ENCODE assay signal across 19 mouse cellular contexts in genomic region chr17:30088431-30088830, GRCm38 (mm10).
"Had no signal": no experiment of that assay in that cellular context is flagged by ENCODE, and none has a peak within 500 bp of the region (broad histone marks: within the 10 kb centered on the region; RNA-seq: fewer than 3 reads in every experiment).

No protein-coding gene starts in this region.

- H3K9ac ChIP-seq: lung, embryonic 14.5 days; midbrain, embryonic 12.5 days; neural tube, embryonic 13.5 days; neural tube, embryonic 15.5 days; stomach, embryonic 15.5 days had no signal

- H3K4me2 ChIP-seq: lung, embryonic 14.5 days; midbrain, embryonic 12.5 days; neural tube, embryonic 13.5 days; neural tube, embryonic 15.5 days; stomach, embryonic 15.5 days had no signal

- H3K4me3 ChIP-seq: midbrain, embryonic 10.5 days; midbrain, embryonic 12.5 days; myocyte; neural tube, embryonic 13.5 days; neural tube, embryonic 15.5 days; stomach, embryonic 15.5 days had no signal

- H3K36me3 ChIP-seq: midbrain, embryonic 12.5 days; neural tube, embryonic 13.5 days; neural tube, embryonic 15.5 days had no signal

- H3K27me3 ChIP-seq: midbrain, embryonic 12.5 days; neural tube, embryonic 13.5 days; neural tube, embryonic 15.5 days; stomach, embryonic 15.5 days had no signal

- ATAC-seq: midbrain, embryonic 16.5 days had no signal

- H3K27ac ChIP-seq: midbrain, embryonic 10.5 days; midbrain, embryonic 12.5 days; neural tube, embryonic 13.5 days; neural tube, embryonic 15.5 days; stomach, embryonic 15.5 days; stomach, postnatal 0 days had no signal

- H3K4me1 ChIP-seq: midbrain, embryonic 10.5 days; midbrain, embryonic 12.5 days had no signal

- H3K9me3 ChIP-seq: midbrain, embryonic 10.5 days; midbrain, embryonic 12.5 days; neural tube, embryonic 13.5 days; neural tube, embryonic 15.5 days; stomach, embryonic 15.5 days had no signal

- DNase-seq: lung, adult 18-20 months; lung, embryonic 14.5 days; lung, postnatal 10 days; lung, postnatal 4 days; midbrain, embryonic 14.5 days; retina, postnatal 1 day; right cerebral cortex, adult 18-20 months; right cerebral cortex, postnatal 14 days; thymus, adult 2 months; thymus, postnatal 25 days; thymus, postnatal 4 days had no signal
